24 mouse cellular contexts compared by ENCODE assay signal in genomic region chr5:9014774-9015173, GRCm38 (mm10). TPM values are rescaled to one million over a fixed set of nuclear protein-coding genes. Genes with fewer than 3 reads are reported as not detected.
DNase-seq lines count a peak whose midpoint lies in the region; ATAC-seq and TF ChIP-seq lines count a peak whose summit lies in the region.
"Had no signal": no experiment of that assay in that cellular context is flagged by ENCODE, and none has a peak within 500 bp of the region (broad histone marks: within the 10 kb centered on the region; RNA-seq: fewer than 3 reads in every experiment).

No protein-coding gene starts in this region.

- no peak overlapping the region for H3K4me3 ChIP-seq in lung, postnatal 0 days (ENCODE audit: low read depth, low read length)
- H3K4me3 ChIP-seq: embryonic facial prominence, embryonic 10.5 days; forebrain, embryonic 12.5 days; heart, embryonic 15.5 days; layer of hippocampus, adult 2 months; midbrain, embryonic 12.5 days had no signal

- H3K27me3 ChIP-seq in lung, postnatal 0 days (replicated peaks; ENCODE audit: insufficient read depth, low read length), result no peaks in the 10 kb centered on the region
- H3K27me3 ChIP-seq: forebrain, embryonic 12.5 days; heart, embryonic 15.5 days; midbrain, embryonic 12.5 days had no signal

- no peak for TF ChIP-seq EP300 in lung, postnatal 0 days (IDR thresholded peaks at IDR 0.05)

- peak; percentile 51 for DNase-seq in naive thymus-derived CD4-positive, alpha-beta T cell, adult 2 months (ENCODE audit: low read depth)
- peak; percentile 22 to 42 for DNase-seq in thymus, postnatal 36 days
- no peak for DNase-seq in kidney, adult 9 months
- no peak for DNase-seq in ovary, postnatal 36 days (ENCODE audit: low spot score)
- no peak for DNase-seq in lung, postnatal 0 days (ENCODE audit: low spot score)
- DNase-seq: adrenal gland, postnatal 36 days; cerebellum, adult 18-20 months; heart, postnatal 4 days; kidney, adult 11 months; kidney, postnatal 14 days; left cerebral cortex, postnatal 4 days; liver, postnatal 0 days; lung, postnatal 36 days; right cerebral cortex, postnatal 25 days had no signal

- TF ChIP-seq CTCF in lung, postnatal 0 days (IDR thresholded peaks at IDR 0.05), result no peak

- no peak overlapping the region for H3K9ac ChIP-seq in lung, postnatal 0 days (replicated peaks; ENCODE audit: low read depth)
- H3K9ac ChIP-seq: forebrain, embryonic 12.5 days; heart, embryonic 15.5 days; liver, postnatal 0 days; midbrain, embryonic 12.5 days had no signal

- no peaks in the 10 kb centered on the region for H3K4me1 ChIP-seq in lung, postnatal 0 days (ENCODE audit: insufficient read depth, low read depth, low read length)
- H3K4me1 ChIP-seq: embryonic facial prominence, embryonic 10.5 days; heart, embryonic 15.5 days; midbrain, embryonic 12.5 days had no signal

- peak; percentile 70 for ATAC-seq in CD4-positive, CD25-positive, alpha-beta regulatory T cell, adult 4 months
- peak; percentile 77 to 86 for ATAC-seq in hematopoietic stem cell, adult 5-6 weeks (replicated peaks in 1 of 2; ENCODE audit: insufficient read depth in 1 of 2, low FRiP score in 2 of 2, low TSS enrichment in 1 of 2, low read depth in 1 of 2, poor library complexity in 2 of 2, severe bottlenecking in 2 of 2)
- ATAC-seq in lung, postnatal 0 days, result no peak
- ATAC-seq: hindbrain, embryonic 16.5 days; liver, postnatal 0 days had no signal

- no peak overlapping the region for H3K4me2 ChIP-seq in lung, postnatal 0 days (replicated peaks; ENCODE audit: low read depth, low read length)
- H3K4me2 ChIP-seq: forebrain, embryonic 12.5 days; heart, embryonic 15.5 days; midbrain, embryonic 12.5 days had no signal

- 56% methylated on average over 3 of the region's 3 CpGs for WGBS in lung, postnatal 0 days

- no peak overlapping the region for H3K27ac ChIP-seq in lung, postnatal 0 days (ENCODE audit: low read length)
- H3K27ac ChIP-seq: embryonic facial prominence, embryonic 10.5 days; forebrain, embryonic 12.5 days; heart, embryonic 15.5 days; layer of hippocampus, adult 2 months; midbrain, embryonic 12.5 days; stomach, postnatal 0 days had no signal

- no peaks in the 10 kb centered on the region for H3K36me3 ChIP-seq in lung, postnatal 0 days (ENCODE audit: insufficient read depth, low read length)
- H3K36me3 ChIP-seq: embryonic facial prominence, embryonic 10.5 days; forebrain, embryonic 12.5 days; G1E; heart, embryonic 15.5 days; midbrain, embryonic 12.5 days had no signal

- H3K9me3 ChIP-seq in lung, postnatal 0 days (ENCODE audit: low read length), result no peaks in the 10 kb centered on the region
- H3K9me3 ChIP-seq: embryonic facial prominence, embryonic 10.5 days; forebrain, embryonic 12.5 days; G1E; heart, embryonic 15.5 days; midbrain, embryonic 12.5 days had no signal

RNA-seq across cellular contexts. Expression of gene Crot, which starts 17.6 kb away (rescaled TPM):
- 10 to 100 TPM; 69.6 to 70.4 TPM for polyA plus RNA-seq in CD4-positive, CD25-positive, alpha-beta regulatory T cell, adult 4 months (2017; shearing (Covaris generic))
- 80.4 and 87.1 TPM in 2 replicates for total RNA-seq in hematopoietic stem cell, adult 5-6 weeks (2017)
- 26.3 and 29.5 TPM in 2 replicates for polyA plus RNA-seq in lung, postnatal 0 days (2015; fragmentation: Nextera tagmentation; extraction: Ambion mirVana)

Comparison
In these comparisons a context has a peak if more than half of its experiments do, and no peak if none do; other contexts are left out.
1. DNase-seq: peak in naive thymus-derived CD4-positive, alpha-beta T cell, adult 2 months (single experiment) and thymus, postnatal 36 days (2 of 2); none in kidney, adult 9 months (single experiment), ovary, postnatal 36 days (single experiment) and lung, postnatal 0 days (single experiment).